Mouse (Mus musculus) E14TG2a.4 (cell line): ENCODE results near the gene Cc2d1a.

Source experiments
- CTCF ChIP-seq: conservative IDR thresholded peaks from 2 replicates; pipeline ENCODE4 v1.5.1; 2014; ENCODE audit warnings: low read length
- NANOG ChIP-seq: IDR thresholded peaks from 2 replicates; pipeline ENCODE4 v1.6.1; 2014; ENCODE audit warnings: borderline replicate concordance, low read length, mixed read lengths
- POU5F1 ChIP-seq: IDR thresholded peaks from 2 replicates; pipeline ENCODE4 v1.6.1; 2014; ENCODE audit warnings: low read length, borderline replicate concordance

DNA sequence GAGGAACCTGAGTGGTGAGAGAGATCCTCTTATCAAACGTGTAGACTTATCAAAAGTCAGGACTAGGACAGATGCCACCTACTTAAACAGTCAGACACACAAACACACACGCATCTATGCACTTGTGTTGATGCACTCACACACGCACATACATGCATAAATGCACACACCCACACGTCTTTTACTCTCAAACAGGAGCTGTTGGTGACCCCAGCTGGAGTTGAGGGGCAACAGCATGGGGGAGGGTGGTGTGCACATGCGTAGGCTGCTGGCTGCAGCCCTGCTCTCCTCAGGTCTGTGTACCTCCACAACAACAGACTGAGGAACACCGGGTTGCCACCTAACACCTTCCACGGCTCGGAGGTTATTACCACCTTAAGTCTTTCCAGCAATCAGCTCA, 19.5 kb downstream of the Cc2d1a start:
- TF ChIP-seq CTCF (no peak), NANOG (no peak), POU5F1 (no peak)
